Mouse (Mus musculus): Measurements from ENCODE around the gene Dnmt3a. TPM values are rescaled to one million over a fixed set of nuclear protein-coding genes. Genes with fewer than 3 reads are reported as not detected.
A peak's percentile ranks its signal among the peaks of the same experiment; 100 is the strongest.

Gene Dnmt3a
- total RNA-seq, 2 experiments from 2014 or later = 91.4 to 116 TPM

GRCm38 (mm10) chr12:3850165-3850564, 44.4 kb downstream of the Dnmt3a start:
- no peak for DNase-seq (ENCODE audit: extremely low spot score in 1 of 2, low spot score in 1 of 2)

GRCm38 (mm10) chr12:3850731-3851130, 44.9 kb downstream of the Dnmt3a start:
- DNase-seq (ENCODE audit: extremely low spot score in 1 of 2, low spot score in 1 of 2) = no peak

- DNase-seq (ENCODE audit: extremely low spot score in 1 of 2, low spot score in 1 of 2) = no peak
Observed at GRCm38 (mm10) chr12:3851179-3851578, 45.4 kb downstream of the Dnmt3a start.

- no peak for DNase-seq (ENCODE audit: extremely low spot score in 1 of 2, low spot score in 1 of 2)
Observed at GRCm38 (mm10) chr12:3852521-3852920, 46.7 kb downstream of the Dnmt3a start.

- no peak for DNase-seq (ENCODE audit: extremely low spot score in 1 of 2, low spot score in 1 of 2)
Observed at GRCm38 (mm10) chr12:3854419-3854818, 48.6 kb downstream of the Dnmt3a start.

GRCm38 (mm10) chr12:3855762-3856501, 50.1 kb downstream of the Dnmt3a start:
- DNase-seq (ENCODE audit: extremely low spot score in 1 of 2, low spot score in 1 of 2) = no peak

- DNase-seq (ENCODE audit: extremely low spot score in 1 of 2, low spot score in 1 of 2) = no peak
Observed at GRCm38 (mm10) chr12:3856748-3857147, 50.9 kb downstream of the Dnmt3a start.

- DNase-seq (ENCODE audit: extremely low spot score in 1 of 2, low spot score in 1 of 2) = no peak
Observed at GRCm38 (mm10) chr12:3857231-3857630, 51.4 kb downstream of the Dnmt3a start.

- DNase-seq (ENCODE audit: extremely low spot score in 1 of 2, low spot score in 1 of 2) = no peak
Observed at GRCm38 (mm10) chr12:3857773-3858172, 52.0 kb downstream of the Dnmt3a start.

GRCm38 (mm10) chr12:3858754-3859153, 52.9 kb downstream of the Dnmt3a start:
- DNase-seq (ENCODE audit: extremely low spot score in 1 of 2, low spot score in 1 of 2) = no peak

- no peak for DNase-seq (ENCODE audit: extremely low spot score in 1 of 2, low spot score in 1 of 2)
Observed at GRCm38 (mm10) chr12:3859545-3859944, 53.7 kb downstream of the Dnmt3a start.

GRCm38 (mm10) chr12:3860005-3860404, 54.2 kb downstream of the Dnmt3a start:
- DNase-seq (ENCODE audit: extremely low spot score in 1 of 2, low spot score in 1 of 2) = no peak

GRCm38 (mm10) chr12:3861665-3862228, 55.9 kb downstream of the Dnmt3a start:
- no peak for DNase-seq (ENCODE audit: extremely low spot score in 1 of 2, low spot score in 1 of 2)

GRCm38 (mm10) chr12:3862253-3862652, 56.4 kb downstream of the Dnmt3a start:
- no peak for DNase-seq (ENCODE audit: extremely low spot score in 1 of 2, low spot score in 1 of 2)

- no peak for DNase-seq (ENCODE audit: extremely low spot score in 1 of 2, low spot score in 1 of 2)
Observed at GRCm38 (mm10) chr12:3864208-3864607, 58.4 kb downstream of the Dnmt3a start.

- no peak for DNase-seq (ENCODE audit: extremely low spot score in 1 of 2, low spot score in 1 of 2)
Observed at GRCm38 (mm10) chr12:3865594-3865993, 59.8 kb downstream of the Dnmt3a start.

GRCm38 (mm10) chr12:3866654-3867370, 61.0 kb downstream of the Dnmt3a start:
- DNase-seq (ENCODE audit: extremely low spot score in 1 of 2, low spot score in 1 of 2) = no peak

- no peak for DNase-seq (ENCODE audit: extremely low spot score in 1 of 2, low spot score in 1 of 2)
Observed at GRCm38 (mm10) chr12:3868115-3868514, 62.3 kb downstream of the Dnmt3a start.

- DNase-seq (ENCODE audit: extremely low spot score in 1 of 2, low spot score in 1 of 2) = peak in 1 of 2 experiments; percentile 37
Observed at GRCm38 (mm10) chr12:3868676-3869458, 63.1 kb downstream of the Dnmt3a start.

- no peak for DNase-seq (ENCODE audit: extremely low spot score in 1 of 2, low spot score in 1 of 2)
Observed at GRCm38 (mm10) chr12:3870024-3870423, 64.2 kb downstream of the Dnmt3a start.
